10 mouse cellular contexts compared by ENCODE assay signal in genomic region chr7:62232076-62232475, GRCm38 (mm10).
DNase-seq lines count a peak whose midpoint lies in the region; ATAC-seq lines count a peak whose summit lies in the region.
"Had no signal": no experiment of that assay in that cellular context is flagged by ENCODE, and none has a peak within 500 bp of the region (broad histone marks: within the 10 kb centered on the region; RNA-seq: fewer than 3 reads in every experiment).

No protein-coding gene starts in this region.

- ATAC-seq in forebrain, embryonic 14.5 days: no peak
- ATAC-seq in midbrain, embryonic 13.5 days: no peak
- peak; percentile 30 for ATAC-seq in limb, embryonic 13.5 days (ENCODE audit: low FRiP score, low read depth)
- no peak for ATAC-seq in monocyte, adult 5-6 weeks (replicated peaks; ENCODE audit: insufficient number of reproducible peaks, low FRiP score, low TSS enrichment, poor library complexity, severe bottlenecking)

- H3K4me2 ChIP-seq in forebrain, embryonic 14.5 days (ENCODE audit: low read length): no peak overlapping the region
- no peak overlapping the region for H3K4me2 ChIP-seq in midbrain, embryonic 13.5 days (replicated peaks)
- H3K4me2 ChIP-seq in limb, embryonic 13.5 days (replicated peaks): peak overlapping the region; percentile 54

- 59% methylated on average over 5 of the region's 5 CpGs for WGBS in forebrain, embryonic 14.5 days
- 75% methylated on average over 5 of the region's 5 CpGs for WGBS in forebrain, embryonic 10.5 days
- WGBS in midbrain, embryonic 13.5 days: 54% methylated on average over 5 of the region's 5 CpGs
- WGBS in midbrain, embryonic 10.5 days: 72% methylated on average over 5 of the region's 5 CpGs
- WGBS in limb, embryonic 13.5 days: 40% methylated on average over 5 of the region's 5 CpGs

- H3K9me3 ChIP-seq in forebrain, embryonic 14.5 days (replicated peaks; ENCODE audit: control insufficient read depth, low read length): no peaks in the 10 kb centered on the region
- peaks cover 9% of the 10 kb centered on the region for H3K9me3 ChIP-seq in forebrain, embryonic 10.5 days
- H3K9me3 ChIP-seq in midbrain, embryonic 13.5 days: no peaks in the 10 kb centered on the region
- H3K9me3 ChIP-seq in midbrain, embryonic 10.5 days (replicated peaks): peaks cover 21% of the 10 kb centered on the region; the same call in 1 of the 2 replicates
- H3K9me3 ChIP-seq in limb, embryonic 13.5 days: 0 out of 2 replicates have a peak, but pooled peaks cover 3% of the 10 kb centered on the region

- H3K36me3 ChIP-seq in forebrain, embryonic 14.5 days (ENCODE audit: control insufficient read depth, insufficient read depth, low read length): no peaks in the 10 kb centered on the region
- H3K36me3 ChIP-seq in forebrain, embryonic 10.5 days (replicated peaks): no peaks in the 10 kb centered on the region
- no peaks in the 10 kb centered on the region for H3K36me3 ChIP-seq in midbrain, embryonic 13.5 days
- no peaks in the 10 kb centered on the region for H3K36me3 ChIP-seq in midbrain, embryonic 10.5 days
- H3K36me3 ChIP-seq in limb, embryonic 13.5 days: no peaks in the 10 kb centered on the region

- DNase-seq in forebrain, embryonic 14.5 days (ENCODE audit: low spot score): peak; percentile 34
- no peak for DNase-seq in forebrain, embryonic 10.5 days (ENCODE audit: extremely low spot score, low spot score)
- DNase-seq in midbrain, embryonic 10.5 days (ENCODE audit: low spot score): no peak
- no peak for DNase-seq in cerebellum, postnatal 36 days
- DNase-seq in testis, postnatal 10 days (ENCODE audit: low spot score): no peak
- DNase-seq: cerebellum, adult 11 months; heart, adult 11 months had no signal

- H3K9ac ChIP-seq in forebrain, embryonic 14.5 days (ENCODE audit: low read length): no peak overlapping the region
- H3K9ac ChIP-seq in midbrain, embryonic 13.5 days (replicated peaks): no peak overlapping the region
- no peak overlapping the region for H3K9ac ChIP-seq in limb, embryonic 13.5 days

- peaks cover 9% of the 10 kb centered on the region; the same call in 1 of the 2 replicates for H3K4me1 ChIP-seq in forebrain, embryonic 14.5 days (ENCODE audit: control insufficient read depth, insufficient read depth, low read length)
- peaks cover 26% of the 10 kb centered on the region for H3K4me1 ChIP-seq in forebrain, embryonic 10.5 days
- peaks cover 22% of the 10 kb centered on the region for H3K4me1 ChIP-seq in midbrain, embryonic 13.5 days (replicated peaks)
- H3K4me1 ChIP-seq in midbrain, embryonic 10.5 days: peaks cover 32% of the 10 kb centered on the region
- no peaks in the 10 kb centered on the region for H3K4me1 ChIP-seq in limb, embryonic 13.5 days

- H3K4me3 ChIP-seq in forebrain, embryonic 14.5 days (ENCODE audit: low read depth, low read length): no peak overlapping the region
- H3K4me3 ChIP-seq in forebrain, embryonic 10.5 days: no peak overlapping the region
- no peak overlapping the region for H3K4me3 ChIP-seq in midbrain, embryonic 13.5 days (replicated peaks)
- H3K4me3 ChIP-seq in midbrain, embryonic 10.5 days: no peak overlapping the region
- H3K4me3 ChIP-seq in limb, embryonic 13.5 days: no peak overlapping the region

- peak overlapping the region; percentile 48; the same call in 1 of the 2 replicates for H3K27ac ChIP-seq in forebrain, embryonic 14.5 days (ENCODE audit: low read depth, low read length)
- no peak overlapping the region for H3K27ac ChIP-seq in forebrain, embryonic 10.5 days
- peak overlapping the region; percentile 42 for H3K27ac ChIP-seq in midbrain, embryonic 13.5 days
- H3K27ac ChIP-seq in midbrain, embryonic 10.5 days (replicated peaks): no peak overlapping the region
- H3K27ac ChIP-seq in limb, embryonic 13.5 days: peak overlapping the region; percentile 86

- H3K27me3 ChIP-seq in forebrain, embryonic 14.5 days (replicated peaks; ENCODE audit: control insufficient read depth, insufficient read depth, low read length): no peaks in the 10 kb centered on the region
- H3K27me3 ChIP-seq in forebrain, embryonic 10.5 days (ENCODE audit: poor library complexity, severe bottlenecking): no peaks in the 10 kb centered on the region
- H3K27me3 ChIP-seq in midbrain, embryonic 13.5 days: no peaks in the 10 kb centered on the region
- no peaks in the 10 kb centered on the region for H3K27me3 ChIP-seq in midbrain, embryonic 10.5 days (ENCODE audit: low read depth, poor library complexity, severe bottlenecking)
- H3K27me3 ChIP-seq in limb, embryonic 13.5 days: no peaks in the 10 kb centered on the region

Comparison
In these comparisons a context has a peak if more than half of its experiments do, and no peak if none do; other contexts are left out.
1. H3K27ac ChIP-seq: peak in forebrain, embryonic 14.5 days (single experiment), midbrain, embryonic 13.5 days (single experiment) and limb, embryonic 13.5 days (single experiment); none in forebrain, embryonic 10.5 days (single experiment) and midbrain, embryonic 10.5 days (single experiment).